Mouse (Mus musculus): Measurements from ENCODE around the gene Ppp1r9a.
A peak's percentile ranks its signal among the peaks of the same experiment; 100 is the strongest.

Gene Ppp1r9a

DNA sequence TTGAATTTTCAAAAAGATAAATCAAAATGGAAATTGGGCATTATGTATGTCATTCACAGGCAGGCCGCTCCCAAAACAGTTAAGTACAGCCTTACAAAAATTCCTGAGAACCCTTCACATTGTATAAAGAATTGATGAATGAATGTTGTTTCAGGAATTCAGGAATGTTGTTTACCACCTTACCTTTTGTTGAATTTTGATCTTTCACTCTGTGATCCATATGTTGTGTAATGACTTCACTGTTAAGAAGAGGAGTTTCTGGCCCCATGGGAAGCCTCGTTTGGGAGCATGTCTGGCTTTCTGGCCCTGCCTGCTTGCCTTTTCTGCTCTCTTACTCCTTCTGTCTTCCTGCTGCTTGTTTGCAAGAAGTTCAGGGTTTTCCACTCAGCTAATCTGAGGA, 105.4 kb downstream of the Ppp1r9a start:
- no peak for DNase-seq (ENCODE audit: low read depth)

DNA sequence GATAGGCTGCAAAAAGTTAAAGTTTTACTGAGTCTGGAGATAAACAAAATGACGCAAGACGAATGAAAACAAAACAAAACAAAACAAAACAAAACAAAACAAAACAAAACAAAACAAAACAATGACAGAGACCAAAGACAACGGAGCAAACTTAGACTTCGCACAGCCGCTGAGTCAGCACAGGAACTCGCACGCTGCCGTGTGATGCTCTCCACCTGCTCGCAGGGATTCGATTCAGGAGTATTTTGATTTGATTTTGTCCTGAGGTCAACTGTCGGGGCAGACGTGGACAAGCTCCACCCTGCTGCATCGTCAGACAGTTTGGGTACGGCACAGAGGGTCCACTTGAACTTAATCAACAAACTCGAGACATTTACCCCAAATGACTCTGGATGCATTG, 105.9 kb downstream of the Ppp1r9a start:
- DNase-seq (ENCODE audit: low read depth) = no peak

DNA sequence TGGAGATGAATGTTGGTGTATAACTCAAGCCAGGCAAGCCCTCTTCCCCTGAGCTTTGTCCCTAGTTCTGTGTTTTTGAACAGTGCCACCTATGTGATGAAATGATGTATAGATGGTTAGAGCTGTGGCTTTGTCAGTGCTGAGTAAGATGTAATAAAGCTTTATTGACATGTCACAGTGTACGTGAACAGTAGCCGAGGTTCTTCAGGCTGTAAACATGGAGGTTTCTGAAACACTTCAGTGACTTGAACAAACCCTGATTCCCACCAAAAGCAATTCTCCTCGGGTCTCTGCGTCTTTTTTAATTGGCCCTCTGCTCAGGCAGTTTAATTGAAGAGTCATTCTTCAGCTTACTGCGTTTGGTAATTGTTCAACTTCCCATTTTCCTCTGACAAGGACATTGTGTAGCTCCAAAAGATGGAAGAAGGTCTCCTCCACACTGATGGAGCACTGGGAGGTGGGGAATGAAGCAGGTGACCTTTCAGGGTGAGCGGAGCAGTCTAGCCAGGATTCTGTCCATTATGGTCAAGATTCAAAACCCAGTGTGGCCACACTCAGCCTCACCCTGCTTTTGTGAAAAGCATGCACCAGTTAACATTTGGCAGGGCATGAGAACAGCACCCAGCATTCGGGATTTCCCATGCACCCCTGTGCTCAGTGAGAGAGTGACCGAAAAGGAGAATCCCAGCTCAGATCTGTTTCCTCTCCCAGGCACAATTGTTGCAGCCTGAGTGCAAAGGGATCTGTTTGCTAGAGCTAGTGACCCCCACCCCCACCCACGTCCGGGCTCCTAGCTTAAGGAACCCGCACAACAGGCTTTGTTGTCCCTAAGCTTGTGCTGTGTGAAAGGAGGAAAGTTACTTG, 108.1 kb downstream of the Ppp1r9a start:
- no peak for DNase-seq (ENCODE audit: low read depth)

DNA sequence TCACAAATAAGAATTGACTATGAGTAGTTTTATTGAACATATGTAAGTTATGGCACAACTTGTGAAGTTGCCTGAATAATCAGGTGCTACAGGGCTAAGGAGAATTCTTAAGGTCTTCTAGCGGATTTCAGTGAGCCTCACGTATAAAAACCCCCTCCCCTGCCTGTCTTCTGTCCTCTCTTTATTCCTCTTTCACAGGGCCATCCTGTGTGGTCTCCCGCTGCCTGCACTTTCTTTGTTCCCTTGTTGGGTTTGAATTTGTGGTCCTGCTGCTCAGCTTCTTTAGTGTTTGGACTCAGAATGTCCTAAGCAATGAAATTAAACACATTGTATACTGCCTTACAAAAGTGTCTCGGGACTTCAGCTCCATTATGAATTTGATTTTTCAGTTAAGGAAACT, 110.1 kb downstream of the Ppp1r9a start:
- DNase-seq (ENCODE audit: low read depth) = no peak

DNA sequence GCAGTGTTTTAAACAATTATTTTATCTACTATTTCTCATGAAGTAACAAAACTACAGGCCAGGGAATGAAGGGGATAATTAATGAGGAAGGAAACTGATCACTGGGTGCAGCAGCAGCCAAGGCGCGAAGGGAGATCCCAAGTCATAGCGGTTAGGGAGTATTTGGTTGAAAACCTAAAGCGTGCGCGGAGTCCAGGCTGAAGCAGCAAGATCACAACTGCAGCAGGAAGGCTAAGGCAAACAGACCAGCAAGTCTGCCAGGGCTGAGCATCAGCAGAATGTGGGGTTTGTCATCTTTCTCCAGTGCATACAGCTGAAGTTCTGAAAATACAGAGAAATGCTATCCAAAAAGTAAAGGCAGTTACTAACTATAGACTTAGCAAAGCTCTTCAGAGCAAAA, 111.8 kb downstream of the Ppp1r9a start:
- DNase-seq (ENCODE audit: low read depth) = no peak

DNA sequence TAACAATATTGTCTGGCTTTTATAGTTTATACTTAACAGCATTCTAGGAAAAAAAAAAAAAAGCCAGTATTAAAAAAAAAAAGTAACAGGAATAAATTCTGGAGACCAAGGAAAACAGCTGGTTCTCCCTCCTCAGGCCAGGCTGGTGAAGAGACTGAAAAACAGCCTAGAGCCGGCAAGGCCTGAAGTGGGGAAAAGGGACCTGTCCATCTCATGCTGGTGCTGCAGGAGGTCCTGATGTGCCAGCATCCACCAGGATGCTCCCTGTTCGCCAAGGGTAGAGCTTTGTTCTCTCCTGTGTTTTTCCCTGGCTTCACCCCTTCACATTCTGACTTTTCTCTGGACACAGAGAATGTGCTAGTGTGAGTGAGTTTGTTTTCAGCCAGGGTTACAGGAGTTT, 112.5 kb downstream of the Ppp1r9a start:
- DNase-seq (ENCODE audit: low read depth) = no peak

DNA sequence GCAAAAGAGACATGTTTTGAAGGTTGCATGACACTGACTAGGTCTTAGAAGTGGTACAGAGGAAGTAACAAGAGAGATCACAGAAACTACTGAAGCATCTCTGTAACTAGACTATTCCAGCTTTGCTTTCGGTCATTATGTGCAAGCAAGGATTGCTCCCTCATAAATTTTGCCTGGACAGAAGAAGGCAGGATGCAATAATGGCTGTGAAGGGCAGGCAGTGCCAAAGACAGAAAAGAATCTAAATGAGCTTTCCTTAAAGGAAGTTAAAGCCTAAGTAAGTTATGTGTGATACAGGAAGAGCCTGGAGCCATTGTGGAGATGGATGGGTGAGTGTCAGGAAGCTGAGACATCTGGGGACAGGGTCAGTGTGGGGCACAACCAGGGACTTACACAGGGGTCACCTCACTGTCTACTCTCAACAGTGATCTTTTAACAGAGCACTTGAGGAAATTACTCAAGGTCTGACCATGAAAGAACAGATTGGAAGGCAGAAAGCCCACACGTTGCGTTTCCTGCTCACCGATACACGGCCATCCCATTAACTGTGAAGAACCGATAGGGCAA, 115.3 kb downstream of the Ppp1r9a start:
- DNase-seq (ENCODE audit: low read depth) = no peak

DNA sequence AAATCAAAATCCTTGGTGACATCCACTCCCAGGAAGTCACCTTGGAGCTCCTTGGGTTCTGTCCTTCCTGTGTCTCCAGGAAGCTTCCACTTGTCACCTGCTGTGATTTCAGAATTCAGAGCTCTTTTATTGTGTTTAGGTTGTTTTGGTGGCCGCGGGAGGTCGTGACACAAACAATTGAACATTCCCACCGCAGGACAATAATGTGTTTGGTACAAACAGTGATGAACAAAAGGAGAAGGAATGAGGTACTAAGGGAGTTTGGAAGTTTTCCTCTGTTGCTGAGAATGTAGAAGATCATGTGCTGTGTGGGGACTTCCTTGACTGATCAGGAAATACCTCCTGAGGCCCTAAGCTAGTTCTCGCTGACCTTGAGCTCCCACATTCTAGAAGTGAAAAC, 116.5 kb downstream of the Ppp1r9a start:
- no peak for DNase-seq (ENCODE audit: low read depth)

DNA sequence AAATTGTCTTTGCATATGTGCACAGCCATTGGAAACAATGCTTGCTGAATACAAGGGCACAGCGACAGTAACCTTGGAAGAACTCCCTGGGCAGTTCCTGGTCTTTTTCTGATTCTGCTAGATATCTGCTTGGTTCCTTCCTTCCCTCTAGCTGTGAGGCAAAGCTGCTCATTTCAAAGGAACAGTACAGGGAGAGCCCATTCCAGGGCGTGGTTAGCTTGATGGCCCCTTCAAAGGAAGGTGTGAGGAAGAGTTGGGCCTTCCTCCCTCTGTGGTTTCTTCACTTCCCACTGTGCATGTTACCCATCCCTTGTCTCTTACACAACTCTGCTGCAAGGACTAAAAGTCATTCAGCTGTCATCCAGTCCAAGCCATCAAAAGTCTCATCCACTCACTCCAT, 117.3 kb downstream of the Ppp1r9a start:
- DNase-seq (ENCODE audit: low read depth) = no peak

DNA sequence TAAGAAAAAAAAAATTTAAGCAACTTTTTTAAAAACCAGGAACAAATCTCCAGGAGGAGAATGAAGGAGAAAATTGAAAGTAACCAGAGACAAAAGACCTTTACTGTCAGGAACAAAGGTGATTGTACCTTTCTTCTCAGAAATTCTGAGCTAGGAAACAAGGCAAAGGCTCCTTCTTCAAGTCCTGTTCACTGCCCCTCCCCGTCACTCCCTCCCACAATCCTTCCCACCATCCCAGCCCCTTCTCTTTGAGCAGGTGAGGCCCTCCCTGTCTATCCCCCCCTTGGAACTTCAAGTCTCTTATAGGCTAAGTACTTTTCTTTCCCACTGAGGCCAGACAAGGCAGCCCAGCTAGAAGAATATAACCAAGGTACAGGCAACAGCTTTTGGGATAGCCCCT, 117.8 kb downstream of the Ppp1r9a start:
- no peak for DNase-seq (ENCODE audit: low read depth)

DNA sequence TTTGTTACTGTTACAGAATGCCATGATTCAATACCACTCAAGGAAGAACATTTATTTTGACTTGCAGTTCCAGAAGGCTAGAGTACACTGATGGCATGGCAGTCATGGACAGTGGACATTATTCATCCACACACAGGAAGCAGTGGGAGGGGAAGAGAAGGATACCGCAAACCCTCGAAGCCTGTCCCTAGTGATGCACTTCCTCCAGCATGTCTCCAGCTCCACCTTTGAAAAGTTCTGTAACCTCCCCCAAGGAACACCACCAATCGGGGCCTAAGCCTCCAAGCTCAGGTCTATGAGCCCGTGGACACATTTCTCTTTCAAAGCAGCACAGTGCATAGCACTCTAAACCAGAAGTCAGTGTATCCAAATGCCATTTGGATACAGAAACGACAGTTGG, 120.0 kb downstream of the Ppp1r9a start:
- DNase-seq (ENCODE audit: low read depth) = no peak

DNA sequence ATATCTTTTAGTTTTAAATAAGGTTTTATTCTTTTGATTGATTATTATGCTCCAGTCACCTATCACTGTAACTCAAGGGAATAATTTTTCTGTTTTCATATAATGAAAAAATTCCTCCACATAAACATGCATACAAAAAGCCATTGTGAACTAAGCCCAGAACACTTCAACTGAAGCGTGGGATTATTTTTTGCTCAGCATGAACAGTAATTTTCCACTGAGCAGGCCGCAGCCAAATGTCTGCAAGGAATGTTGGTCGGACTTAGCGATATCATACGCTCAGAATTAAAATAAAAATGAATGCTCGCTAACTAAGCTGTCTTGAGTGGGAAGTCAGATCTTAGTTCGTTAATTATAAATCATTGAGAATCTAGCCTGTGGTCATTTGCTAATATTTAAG, 122.2 kb downstream of the Ppp1r9a start:
- DNase-seq (ENCODE audit: low read depth) = peak; percentile 31

DNA sequence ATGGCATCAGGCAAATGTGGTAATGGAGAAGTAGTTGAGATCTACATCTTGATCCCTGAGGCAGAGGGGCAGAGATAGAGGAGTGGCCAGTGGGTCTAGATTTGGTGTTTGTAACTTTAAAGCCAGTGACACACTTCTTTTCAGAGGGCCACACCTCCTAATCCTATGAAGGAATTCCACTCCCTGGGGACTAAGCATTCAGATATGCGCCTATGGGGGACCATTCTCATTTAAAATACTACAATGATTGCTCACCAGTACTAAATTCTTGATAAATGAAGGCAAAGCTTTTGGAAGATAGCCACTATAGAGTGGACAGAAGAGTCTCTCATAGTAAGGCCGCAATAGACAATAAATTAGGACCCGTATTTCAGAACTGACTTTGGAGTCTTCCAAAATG, 124.1 kb downstream of the Ppp1r9a start:
- no peak for DNase-seq (ENCODE audit: low read depth)

DNA sequence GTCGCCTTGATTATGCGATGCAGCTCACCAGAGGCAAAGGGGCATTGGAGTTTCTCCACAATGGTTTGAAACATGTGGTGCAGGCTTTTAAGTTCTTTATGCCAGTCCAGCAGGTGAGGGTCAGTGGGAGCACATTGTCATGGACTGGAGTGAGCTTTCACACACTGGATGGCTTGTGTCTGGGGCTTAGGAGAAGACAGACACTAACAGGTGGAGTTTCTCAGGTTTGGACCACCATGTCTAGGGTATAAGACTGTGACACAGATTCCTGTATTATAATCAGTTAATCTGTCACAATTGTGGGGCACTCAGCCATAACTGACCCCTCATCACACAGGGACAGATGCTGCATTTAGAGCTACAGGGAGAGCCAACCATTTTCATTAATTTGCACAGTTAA, 124.5 kb downstream of the Ppp1r9a start:
- DNase-seq (ENCODE audit: low read depth) = no peak

DNA sequence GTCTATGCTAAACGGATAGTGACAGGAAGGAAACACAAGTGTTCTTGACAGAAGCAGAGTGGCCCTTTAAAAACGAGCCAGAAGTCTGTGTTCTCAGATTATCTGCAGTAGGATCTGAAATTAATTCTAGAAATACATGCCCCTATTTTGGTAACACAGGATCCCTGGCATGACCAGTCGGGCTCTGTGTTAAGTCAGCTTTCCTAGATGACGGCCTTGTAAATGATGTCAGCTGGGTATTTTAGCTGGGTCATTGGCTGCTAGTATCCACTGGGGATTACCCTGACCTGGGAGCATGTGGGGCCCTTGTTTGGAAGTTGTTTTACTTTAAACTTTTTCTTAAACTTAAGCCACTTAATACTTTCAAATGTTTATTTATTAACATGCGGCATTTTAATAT, 125.1 kb downstream of the Ppp1r9a start:
- DNase-seq (ENCODE audit: low read depth) = no peak

DNA sequence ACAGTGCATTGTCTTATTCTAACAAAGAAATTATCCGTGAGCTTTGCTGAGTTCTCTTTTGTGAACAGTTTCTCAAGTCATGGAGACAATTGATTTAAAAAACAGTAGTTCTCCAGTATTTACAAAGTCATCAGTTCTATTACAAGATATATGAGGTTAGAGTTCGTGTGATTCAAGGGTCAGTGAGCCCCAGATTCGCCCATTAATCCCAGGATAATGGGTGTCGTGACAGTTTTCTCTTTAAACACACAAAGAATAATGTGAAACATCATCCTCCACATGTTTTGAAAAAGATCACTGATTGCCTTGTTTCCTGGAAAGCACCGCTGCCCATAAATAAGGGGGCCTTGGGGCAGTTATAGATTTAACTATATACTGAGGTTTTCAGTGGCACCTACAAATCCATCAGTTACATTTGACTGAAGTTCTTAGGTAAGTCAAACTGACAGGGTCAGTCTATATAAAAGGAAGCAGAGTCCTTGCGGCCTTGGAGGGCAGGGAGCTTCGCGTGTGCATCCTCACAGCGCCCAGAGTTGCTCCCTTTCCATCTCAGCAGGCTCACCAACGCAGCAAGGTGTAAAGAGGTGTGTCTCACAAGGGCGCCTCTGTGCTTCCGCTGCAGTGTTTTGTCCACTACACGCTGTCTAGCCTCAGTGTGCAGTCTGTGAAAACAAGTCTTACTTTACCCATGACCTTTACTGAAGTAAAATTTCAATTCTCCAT, 126.6 kb downstream of the Ppp1r9a start:
- DNase-seq (ENCODE audit: low read depth) = no peak

DNA sequence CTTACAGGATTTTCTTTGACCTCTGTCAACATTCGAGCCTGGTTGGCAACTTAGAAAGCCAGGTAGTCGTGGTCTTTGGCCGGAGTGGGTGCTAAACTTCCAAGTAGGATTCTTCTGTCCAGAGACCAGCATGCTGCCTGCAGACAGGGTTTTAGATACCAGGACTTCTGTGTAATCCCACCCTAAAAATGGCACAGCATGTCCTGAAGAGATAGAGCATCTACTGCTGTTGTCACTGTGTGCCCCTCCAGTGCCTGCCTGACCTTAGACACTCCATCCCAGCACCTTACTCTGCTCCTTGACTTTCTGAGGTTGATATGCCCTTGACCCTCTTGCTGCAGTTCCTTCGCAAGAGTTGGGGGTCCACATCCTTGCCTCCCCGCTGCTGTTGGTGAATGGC, 127.2 kb downstream of the Ppp1r9a start:
- no peak for DNase-seq (ENCODE audit: low read depth)

DNA sequence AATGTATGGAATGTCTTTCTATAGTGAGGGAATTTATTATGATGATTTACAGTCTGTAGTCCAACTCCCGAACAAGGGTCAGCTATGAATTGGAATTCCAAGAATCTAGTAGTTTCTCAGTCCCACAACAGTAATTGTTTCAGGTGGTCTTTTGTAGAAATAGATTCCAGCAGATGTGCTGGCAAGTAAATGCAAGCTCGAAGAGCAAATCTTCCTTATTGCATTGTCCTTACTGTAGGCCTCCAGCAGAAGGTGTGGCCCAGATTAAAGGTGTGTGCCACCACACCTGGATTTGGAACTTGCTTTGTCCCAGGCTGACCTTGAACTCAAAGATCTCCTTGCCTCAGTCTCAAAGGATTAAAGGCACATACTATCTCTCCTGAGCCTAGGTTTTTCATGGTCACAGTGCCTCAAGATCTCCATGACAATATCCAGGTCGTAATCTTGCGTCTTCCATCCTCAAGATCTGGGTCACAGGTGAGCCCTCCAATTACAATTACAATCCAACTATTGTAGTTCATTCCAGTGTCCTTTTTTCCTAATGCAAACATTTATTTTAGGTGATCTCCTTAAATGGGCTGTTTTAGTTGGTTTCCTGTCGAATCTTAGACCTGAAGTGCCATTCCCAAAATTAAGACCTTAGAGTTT, 130.4 kb downstream of the Ppp1r9a start:
- DNase-seq (ENCODE audit: low read depth) = no peak

DNA sequence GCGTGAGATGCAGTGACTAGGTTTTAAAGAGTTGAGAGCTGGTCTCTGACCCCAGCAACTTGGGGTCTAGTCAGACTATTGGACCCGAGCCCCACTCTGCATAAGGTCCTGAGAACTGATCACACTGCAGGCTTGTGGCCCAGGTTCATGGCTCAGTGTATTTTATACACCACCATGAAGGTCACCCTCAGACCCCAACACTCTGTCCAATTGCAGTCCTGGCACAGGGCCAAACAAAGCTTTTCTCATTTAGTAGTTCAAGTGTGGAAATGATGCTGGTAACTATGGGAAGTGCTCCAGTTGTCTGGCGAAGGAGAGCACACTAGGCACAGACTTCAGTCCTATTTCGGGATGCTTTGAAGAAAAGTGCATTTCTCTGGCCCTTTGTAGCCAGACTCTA, 134.5 kb downstream of the Ppp1r9a start:
- DNase-seq (ENCODE audit: low read depth) = no peak

DNA sequence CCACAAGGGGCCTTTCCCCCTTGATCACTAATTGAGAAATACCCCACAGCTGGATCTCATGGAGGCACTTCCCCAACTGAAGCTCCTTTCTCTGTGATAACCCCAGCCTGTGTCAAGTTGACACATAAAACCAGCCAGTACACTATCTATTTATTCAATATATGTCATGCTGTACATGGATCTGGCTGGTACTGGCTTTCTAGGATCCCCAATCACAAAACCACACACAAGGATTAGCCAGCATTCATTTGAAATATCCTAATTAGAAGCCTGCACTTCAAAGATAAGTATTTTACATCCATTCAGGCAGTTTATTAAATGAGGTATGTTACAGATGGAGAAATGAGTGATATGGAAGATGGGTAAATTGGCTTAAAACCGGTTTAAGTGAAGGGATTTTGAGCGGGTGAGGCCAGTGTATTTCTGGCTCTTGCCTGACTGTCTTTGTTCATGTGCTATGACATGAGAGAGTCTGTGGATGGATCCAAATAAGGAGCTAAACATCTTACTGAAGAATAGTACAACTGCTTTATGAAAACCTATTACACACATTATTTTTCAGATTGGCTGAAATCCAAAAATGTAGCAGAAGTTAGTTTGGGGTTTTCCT, 135.5 kb downstream of the Ppp1r9a start:
- no peak for DNase-seq (ENCODE audit: low read depth)

DNA sequence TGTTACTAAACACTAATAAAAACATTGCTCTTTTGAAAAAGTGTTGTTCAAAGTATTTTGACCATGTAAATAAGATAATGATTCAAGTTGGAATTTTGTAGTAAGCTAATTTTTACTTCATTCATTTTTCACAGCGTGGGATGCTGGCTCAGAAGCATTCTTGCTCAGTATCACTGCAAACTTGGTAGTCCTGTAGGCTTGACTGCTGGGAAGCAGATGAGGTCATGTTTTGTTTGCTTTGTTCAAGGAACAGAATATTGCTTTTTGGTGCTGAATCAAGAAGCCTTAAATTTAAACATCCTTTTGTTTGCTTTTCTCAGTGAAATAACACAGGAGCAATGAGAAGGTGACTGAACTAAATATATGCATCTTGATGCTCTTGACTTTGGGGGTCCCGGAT, 136.6 kb downstream of the Ppp1r9a start:
- no peak for DNase-seq (ENCODE audit: low read depth)

DNA sequence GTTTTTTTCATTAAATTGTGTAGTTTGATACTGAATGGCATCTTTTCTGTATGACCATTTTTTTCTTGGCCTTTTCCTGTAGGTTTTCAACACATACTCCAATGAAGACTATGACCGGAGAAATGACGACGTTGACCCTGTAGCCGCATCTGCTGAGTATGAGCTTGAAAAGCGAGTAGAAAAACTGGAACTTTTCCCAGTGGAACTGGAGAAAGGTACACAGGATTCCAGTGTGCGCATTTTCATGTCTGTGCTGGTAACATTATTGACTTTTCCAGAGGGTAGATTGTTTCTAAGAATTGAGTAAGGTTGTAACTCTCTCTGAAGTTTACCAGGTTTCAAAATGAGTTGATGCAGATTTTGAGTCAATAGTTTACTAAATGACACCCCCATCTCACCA, 143.1 kb downstream of the Ppp1r9a start:
- no peak for DNase-seq (ENCODE audit: low read depth)
